ENCODE assay signal across 9 mouse cellular contexts in the genomic region with DNA sequence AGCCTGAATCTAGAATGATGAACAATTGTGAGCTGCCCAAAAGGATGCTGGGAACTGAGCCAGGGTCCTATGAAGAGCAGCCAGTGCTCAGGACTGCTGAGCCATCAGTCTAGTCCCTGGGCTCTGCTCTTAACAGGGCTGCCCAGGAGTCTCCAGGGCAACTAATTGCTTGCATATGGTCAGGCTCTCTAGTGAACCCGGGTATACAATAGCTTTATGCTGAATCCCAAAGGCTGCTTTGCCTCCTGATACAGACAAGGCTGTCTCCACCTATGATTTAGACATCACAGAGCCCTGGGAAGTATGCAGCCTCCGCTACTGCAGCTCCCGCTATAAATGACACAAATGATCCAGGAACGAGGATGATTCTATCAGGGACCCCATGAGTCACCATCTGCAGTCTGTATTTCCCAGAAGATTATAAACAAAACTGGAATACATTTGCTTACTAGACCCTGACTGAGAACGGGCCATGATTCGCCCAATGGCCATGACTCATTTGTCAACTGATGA. TPM values are rescaled to one million over a fixed set of nuclear protein-coding genes. Genes with fewer than 3 reads are reported as not detected.
A peak's percentile ranks its signal among the peaks of the same experiment; 100 is the strongest.
DNase-seq lines count a peak whose midpoint lies in the region; ATAC-seq lines count a peak whose summit lies in the region.
"Had no signal": no experiment of that assay in that cellular context is flagged by ENCODE, and none has a peak within 500 bp of the region (broad histone marks: within the 10 kb centered on the region; RNA-seq: fewer than 3 reads in every experiment).

No protein-coding gene starts in this region.

- H3K4me3 ChIP-seq in hindbrain, embryonic 12.5 days = no peak overlapping the region

- peak; percentile 39 for DNase-seq in gastrocnemius, postnatal 10 days
- DNase-seq in gastrocnemius, adult 8-10 months (ENCODE audit: low spot score in 2 of 2) = no peak
- peak; percentile 54 for DNase-seq in ZHBTc4 (ENCODE audit: low read depth, low spot score)
- DNase-seq in neural tube, embryonic 10.5 days (ENCODE audit: extremely low spot score, low spot score) = peak; percentile 50
- DNase-seq in layer of hippocampus, postnatal 10 days (ENCODE audit: low spot score in 2 of 2) = no peak
- DNase-seq in cerebellum, adult 9-11 months = no peak
- DNase-seq in frontal cortex, postnatal 36 days (ENCODE audit: low spot score in 2 of 2) = no peak
- DNase-seq: lung, adult 18-20 months had no signal

- no peaks in the 10 kb centered on the region for H3K9me3 ChIP-seq in hindbrain, embryonic 12.5 days (replicated peaks)

- ATAC-seq in hindbrain, embryonic 12.5 days (ENCODE audit: low FRiP score) = peak; percentile 89

- H3K4me1 ChIP-seq in hindbrain, embryonic 12.5 days = peaks cover 28% of the 10 kb centered on the region

- no peak overlapping the region for H3K9ac ChIP-seq in hindbrain, embryonic 12.5 days

- H3K27ac ChIP-seq in hindbrain, embryonic 12.5 days = peak overlapping the region; percentile 77

- H3K4me2 ChIP-seq in hindbrain, embryonic 12.5 days (replicated peaks) = no peak overlapping the region

- H3K27me3 ChIP-seq in hindbrain, embryonic 12.5 days = no peaks in the 10 kb centered on the region; the same call in 1 of the 2 replicates

- no peaks in the 10 kb centered on the region for H3K36me3 ChIP-seq in hindbrain, embryonic 12.5 days

- WGBS in hindbrain, embryonic 12.5 days = 14% methylated on average over 6 of the region's 6 CpGs

RNA-seq across cellular contexts. Expression of gene Slc37a1, which starts 22.7 kb away (rescaled TPM):
- 1 to 10 TPM; 2.4 to 2.6 TPM for total RNA-seq in gastrocnemius, postnatal 10 days (2021)
- 1 to 10 TPM; 2.4 to 4.6 (median 3.0) TPM for total RNA-seq in gastrocnemius, adult 8-10 months (2022)
- 15.5 and 15.8 TPM in 2 replicates for polyA plus RNA-seq in hindbrain, embryonic 12.5 days (2016; fragmentation: Nextera tagmentation; extraction: Ambion mirVana)
- total RNA-seq in layer of hippocampus, postnatal 10 days (2021) = 1 to 10 TPM; 6.4 to 6.6 TPM

RNA-seq across cellular contexts. Expression of gene Rsph1, which starts 32.2 kb away (rescaled TPM):
- 1 to 10 TPM; 8.5 to 9.1 TPM for total RNA-seq in gastrocnemius, postnatal 10 days (2021)
- 1 to 10 TPM; 1.8 to 8.3 (median 4.9) TPM for total RNA-seq in gastrocnemius, adult 8-10 months (2022)
- polyA plus RNA-seq in hindbrain, embryonic 12.5 days (2016; fragmentation: Nextera tagmentation; extraction: Ambion mirVana) = 6.9 and 8.2 TPM in 2 replicates
- 10 to 100 TPM; 14.5 to 15.7 TPM for total RNA-seq in layer of hippocampus, postnatal 10 days (2021)

Comparison
In these comparisons a context has a peak if more than half of its experiments do, and no peak if none do; other contexts are left out.
1. DNase-seq: peak in gastrocnemius, postnatal 10 days (single experiment), ZHBTc4 (single experiment) and neural tube, embryonic 10.5 days (single experiment); none in gastrocnemius, adult 8-10 months (0 of 2), layer of hippocampus, postnatal 10 days (0 of 2), cerebellum, adult 9-11 months (single experiment) and frontal cortex, postnatal 36 days (0 of 2).